Mouse (Mus musculus) testis, adult 2 months (tissue): ENCODE data around the gene Nr2f2.

Experiments
- CTCF ChIP-seq: fragments of 200-500 bp; IDR thresholded peaks from 2 replicates; pipeline ENCODE4 v1.5.1; 2012; ENCODE audit warnings: low read depth, mild to moderate bottlenecking, inconsistent platforms, low read length, moderate library complexity; ENCODE audit not compliant: control insufficient read depth, insufficient read depth, insufficient replicate concordance
- POLR2A ChIP-seq: fragments of 200-500 bp; IDR thresholded peaks from 2 replicates; pipeline ENCODE4 v1.6.1; 2012; ENCODE audit warnings: low read depth, mild to moderate bottlenecking, inconsistent platforms, low read length, moderate library complexity; ENCODE audit not compliant: control insufficient read depth

DNA sequence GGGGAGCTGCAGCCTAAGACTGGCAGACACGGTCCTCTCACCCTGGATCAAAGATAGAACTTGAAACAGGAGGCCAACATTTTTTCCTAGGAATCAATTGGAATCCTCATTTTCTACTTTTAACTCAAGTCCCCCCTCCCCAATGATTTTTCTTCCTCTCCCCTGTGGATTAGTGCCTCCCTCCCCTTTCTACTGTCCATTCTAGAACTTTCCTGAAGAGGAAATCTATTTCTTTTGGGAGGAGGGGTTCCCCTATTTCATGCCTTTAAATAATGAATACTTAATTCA lies 217 bp upstream of the Nr2f2 start:
- no peak for TF ChIP-seq CTCF
- no peak for TF ChIP-seq POLR2A
